Comparison of ENCODE assay signal across 10 mouse cellular contexts in genomic region chr8:37131988-37132387, GRCm38 (mm10).
A peak's percentile ranks its signal among the peaks of the same experiment; 100 is the strongest.
DNase-seq lines count a peak whose midpoint lies in the region; ATAC-seq lines count a peak whose summit lies in the region.
"Had no signal": no experiment of that assay in that cellular context is flagged by ENCODE, and none has a peak within 500 bp of the region (broad histone marks: within the 10 kb centered on the region; RNA-seq: fewer than 3 reads in every experiment).

No protein-coding gene starts in this region.

- no peaks in the 10 kb centered on the region for H3K4me1 ChIP-seq in midbrain, embryonic 11.5 days (ENCODE audit: control insufficient read depth, insufficient read depth, low read length)
- H3K4me1 ChIP-seq in midbrain, embryonic 10.5 days, result no peaks in the 10 kb centered on the region
- no peaks in the 10 kb centered on the region for H3K4me1 ChIP-seq in neural tube, embryonic 14.5 days (ENCODE audit: control insufficient read depth, insufficient read depth, low read length)
- H3K4me1 ChIP-seq: liver, embryonic 15.5 days had no signal

- H3K9me3 ChIP-seq in midbrain, embryonic 11.5 days (ENCODE audit: control insufficient read depth, low read length), result no peaks in the 10 kb centered on the region
- no peaks in the 10 kb centered on the region for H3K9me3 ChIP-seq in midbrain, embryonic 10.5 days (replicated peaks)
- no peaks in the 10 kb centered on the region for H3K9me3 ChIP-seq in neural tube, embryonic 14.5 days (ENCODE audit: control insufficient read depth, low read length)
- H3K9me3 ChIP-seq: liver, embryonic 15.5 days had no signal

- no peaks in the 10 kb centered on the region for H3K27me3 ChIP-seq in midbrain, embryonic 11.5 days (ENCODE audit: control insufficient read depth, insufficient read depth, low read length)
- no peaks in the 10 kb centered on the region for H3K27me3 ChIP-seq in midbrain, embryonic 10.5 days (ENCODE audit: low read depth, poor library complexity, severe bottlenecking)
- no peaks in the 10 kb centered on the region for H3K27me3 ChIP-seq in neural tube, embryonic 14.5 days (ENCODE audit: control insufficient read depth, insufficient read depth, low read length)
- H3K27me3 ChIP-seq: liver, embryonic 15.5 days had no signal

- peak; percentile 1 for DNase-seq in cerebellum, adult 9-11 months
- no peak for DNase-seq in cerebellum, adult 11 months
- DNase-seq in midbrain, embryonic 11.5 days (ENCODE audit: low spot score, missing footprints), result peak; percentile 91
- no peak for DNase-seq in midbrain, embryonic 10.5 days (ENCODE audit: low spot score)
- peak; percentile 33 for DNase-seq in hindlimb bud, embryonic 11.5 days (ENCODE audit: extremely low spot score, low read depth, low spot score)
- DNase-seq in right cerebral cortex, adult 18-20 months, result no peak
- DNase-seq in right cerebral cortex, postnatal 25 days, result no peak

- no peak overlapping the region for H3K4me2 ChIP-seq in midbrain, embryonic 11.5 days
- H3K4me2 ChIP-seq in neural tube, embryonic 14.5 days (ENCODE audit: low read depth, low read length), result no peak overlapping the region
- H3K4me2 ChIP-seq: liver, embryonic 15.5 days had no signal

- no peaks in the 10 kb centered on the region for H3K36me3 ChIP-seq in midbrain, embryonic 11.5 days (ENCODE audit: control insufficient read depth, insufficient read depth, low read length)
- H3K36me3 ChIP-seq in midbrain, embryonic 10.5 days, result no peaks in the 10 kb centered on the region
- no peaks in the 10 kb centered on the region for H3K36me3 ChIP-seq in neural tube, embryonic 14.5 days (ENCODE audit: control insufficient read depth, insufficient read depth, low read length)
- H3K36me3 ChIP-seq: liver, embryonic 15.5 days had no signal

- H3K4me3 ChIP-seq in midbrain, embryonic 11.5 days (ENCODE audit: low read depth, low read length), result no peak overlapping the region
- no peak overlapping the region for H3K4me3 ChIP-seq in midbrain, embryonic 10.5 days
- H3K4me3 ChIP-seq in neural tube, embryonic 14.5 days (ENCODE audit: low read depth, low read length), result no peak overlapping the region
- H3K4me3 ChIP-seq: erythroblast, embryonic 14.5 days; liver, embryonic 15.5 days had no signal

- ATAC-seq in midbrain, embryonic 11.5 days (ENCODE audit: low FRiP score), result peak; percentile 74
- ATAC-seq in neural tube, embryonic 14.5 days (ENCODE audit: low read depth), result peak; percentile 70; the same call in 1 of the 2 replicates

- WGBS in midbrain, embryonic 11.5 days, result 28% methylated on average over 4 of the region's 4 CpGs
- 19% methylated on average over 4 of the region's 4 CpGs for WGBS in midbrain, embryonic 10.5 days
- 24% methylated on average over 4 of the region's 4 CpGs for WGBS in neural tube, embryonic 14.5 days

- no peak overlapping the region for H3K27ac ChIP-seq in midbrain, embryonic 11.5 days (ENCODE audit: low read depth, low read length)
- no peak overlapping the region for H3K27ac ChIP-seq in midbrain, embryonic 10.5 days (replicated peaks)
- no peak overlapping the region for H3K27ac ChIP-seq in neural tube, embryonic 14.5 days (ENCODE audit: low read depth, low read length)
- H3K27ac ChIP-seq: liver, embryonic 15.5 days had no signal

- no peak overlapping the region for H3K9ac ChIP-seq in midbrain, embryonic 11.5 days (ENCODE audit: low read length)
- no peak overlapping the region for H3K9ac ChIP-seq in neural tube, embryonic 14.5 days (replicated peaks; ENCODE audit: low read depth, low read length)
- H3K9ac ChIP-seq: liver, embryonic 15.5 days had no signal

Comparison
In these comparisons a context has a peak if more than half of its experiments do, and no peak if none do; other contexts are left out.
1. DNase-seq: peak in cerebellum, adult 9-11 months (single experiment), midbrain, embryonic 11.5 days (single experiment) and hindlimb bud, embryonic 11.5 days (single experiment); none in cerebellum, adult 11 months (single experiment), midbrain, embryonic 10.5 days (single experiment), right cerebral cortex, adult 18-20 months (single experiment) and right cerebral cortex, postnatal 25 days (single experiment).